Mouse (Mus musculus) ovary, postnatal 36 days (tissue): ENCODE measurements around the gene Nemp2.
A peak's percentile ranks its signal among the peaks of the same experiment; 100 is the strongest.

Experiments
- DNase-seq: peaks from one replicate; pipeline ENCODE4 v3.0.0; 2022; ENCODE audit warnings: low spot score, mixed read lengths

Nemp2 gene

DNA sequence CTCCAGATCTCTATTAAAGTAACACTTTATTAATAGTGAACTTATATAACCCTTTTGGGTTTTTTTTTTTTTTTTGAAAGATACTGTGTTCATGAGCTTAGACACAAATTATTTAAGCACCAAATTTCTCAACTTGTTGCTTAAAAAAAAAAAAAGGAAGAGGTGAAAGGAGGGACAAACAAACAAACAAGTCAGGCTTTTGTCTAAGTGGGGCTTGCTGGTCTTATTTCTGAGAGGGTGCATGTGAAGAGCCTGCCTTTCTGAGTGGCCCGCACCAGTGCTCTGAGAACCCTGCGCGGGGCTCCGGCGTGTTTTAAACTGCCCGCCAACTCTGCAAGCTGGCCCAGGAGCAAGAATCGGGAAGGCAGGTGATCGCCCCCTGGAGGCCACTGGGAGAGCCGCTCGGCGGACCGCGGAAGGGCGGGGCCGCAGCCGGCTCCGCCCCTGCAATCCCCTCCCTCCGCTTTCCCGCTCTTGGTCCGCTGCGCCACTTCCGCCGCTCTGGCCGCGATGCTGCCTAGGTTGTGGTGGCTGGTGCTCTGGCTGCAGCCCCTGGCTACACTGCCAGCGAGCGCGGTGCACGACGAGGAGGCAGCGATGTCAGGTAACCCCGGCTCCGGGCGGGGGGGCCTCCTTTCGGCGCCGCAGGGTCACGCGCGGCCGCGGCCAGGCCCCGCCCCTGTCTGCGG lies at the start of gene Nemp2:
Gene Nemp2, plus strand, starts transcription at position 456 of the 689 bp plus-strand sequence.
- DNase-seq, result peak; percentile 93

DNA sequence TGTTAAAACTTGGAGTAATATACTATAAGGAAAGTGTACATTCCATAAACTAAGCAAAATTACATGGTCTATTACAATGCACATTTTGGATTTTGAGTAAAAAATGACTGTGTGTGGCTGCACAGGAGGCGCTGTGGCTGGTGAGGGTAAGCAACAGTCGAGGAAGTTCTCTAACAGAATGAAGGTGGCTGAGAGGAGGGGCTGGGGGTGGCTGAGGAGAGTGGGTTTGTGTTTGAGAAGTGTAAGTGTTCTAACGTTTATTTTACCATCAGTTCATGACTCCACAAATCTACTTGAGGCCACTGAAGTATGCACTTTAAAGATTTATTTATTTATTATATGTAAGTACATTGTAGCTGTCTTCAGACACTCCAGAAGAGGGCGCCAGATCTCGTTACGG lies 48.8 kb upstream of the Nemp2 start:
- no peak for DNase-seq

GRCm38 (mm10) chr1:52582866-52583265 lies 47.6 kb upstream of the Nemp2 start:
- DNase-seq, result no peak

DNA sequence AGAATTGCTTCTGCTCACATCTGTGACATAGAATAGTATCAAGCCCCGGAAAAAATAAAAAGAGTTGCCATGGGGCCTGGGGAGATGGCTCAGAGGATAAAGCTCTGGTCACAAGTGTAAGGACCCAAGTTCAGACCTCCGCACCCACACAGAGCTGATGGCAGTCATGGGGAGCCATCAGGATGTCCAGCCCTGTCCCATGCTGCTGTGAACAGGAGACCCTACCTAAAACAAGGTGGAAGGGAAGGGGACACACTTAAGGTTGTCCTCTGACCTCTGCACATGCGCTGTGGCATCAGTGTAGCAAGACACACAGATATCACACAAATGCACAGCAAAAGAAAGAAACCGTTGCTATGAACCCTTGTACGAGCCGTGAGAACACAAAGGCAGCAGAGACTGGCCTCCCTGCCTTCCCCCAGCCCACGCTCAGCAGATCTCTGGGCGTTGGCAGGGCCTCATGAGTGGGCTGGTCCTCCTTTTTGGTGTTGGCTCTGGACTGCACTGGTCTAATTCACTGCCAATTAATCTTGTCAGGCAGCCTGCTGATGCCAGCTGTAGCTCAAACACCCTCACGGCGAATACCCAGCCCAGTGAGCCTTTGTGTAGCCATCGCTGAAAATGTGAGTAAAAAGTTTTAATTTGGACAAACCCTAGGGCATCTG lies 33.4 kb upstream of the Nemp2 start:
- peak; percentile 54 for DNase-seq

GRCm38 (mm10) chr1:52597761-52598160 lies 32.7 kb upstream of the Nemp2 start:
- DNase-seq, result peak; percentile 71

GRCm38 (mm10) chr1:52598361-52598760 lies 32.1 kb upstream of the Nemp2 start:
- DNase-seq, result no peak

- DNase-seq, result no peak
Measured at GRCm38 (mm10) chr1:52601496-52601895, 29.0 kb upstream of the Nemp2 start.

DNA sequence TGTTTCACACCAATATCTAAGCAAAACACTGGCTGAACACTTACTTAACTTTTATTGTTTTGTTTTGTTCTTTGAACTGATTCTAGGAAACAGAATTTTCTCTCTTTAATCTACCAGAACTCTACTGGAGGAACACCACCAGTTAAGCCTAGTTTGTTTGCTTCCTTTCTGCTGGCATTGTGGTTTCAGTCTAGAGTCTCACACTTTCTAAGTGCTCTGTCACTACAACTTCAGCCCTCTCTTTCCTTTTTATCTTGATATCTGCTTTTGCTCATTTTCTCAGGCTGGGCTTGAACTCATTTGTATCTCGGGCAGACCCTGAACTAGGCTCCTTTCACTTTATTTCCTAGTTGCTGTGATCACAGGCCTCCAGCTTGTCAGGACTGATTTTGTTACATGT lies 22.8 kb upstream of the Nemp2 start:
- no peak for DNase-seq

- no peak for DNase-seq
Measured at GRCm38 (mm10) chr1:52608486-52608885, 22.0 kb upstream of the Nemp2 start.

- no peak for DNase-seq
Measured at GRCm38 (mm10) chr1:52618217-52618616, 12.3 kb upstream of the Nemp2 start.

GRCm38 (mm10) chr1:52620442-52620841 lies 10.1 kb upstream of the Nemp2 start:
- no peak for DNase-seq

DNA sequence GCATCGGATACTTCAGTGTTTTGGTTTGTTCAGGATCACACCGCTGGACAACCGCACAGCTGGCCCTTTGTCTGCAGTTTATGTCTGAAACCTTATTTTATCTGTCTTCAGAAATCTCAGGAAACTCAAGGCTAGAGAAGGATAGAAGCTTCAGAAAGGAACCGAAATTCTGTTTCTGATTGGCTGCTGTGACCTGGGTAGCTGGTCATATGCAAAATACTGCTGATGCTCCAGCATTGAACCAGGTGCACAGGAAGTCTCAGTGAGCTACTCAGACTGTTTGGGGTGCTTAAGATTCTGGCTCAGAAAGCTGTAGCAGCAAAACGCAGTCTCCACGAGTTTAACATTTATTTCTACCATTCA lies 415 bp downstream of the Nemp2 start:
- no peak for DNase-seq

DNA sequence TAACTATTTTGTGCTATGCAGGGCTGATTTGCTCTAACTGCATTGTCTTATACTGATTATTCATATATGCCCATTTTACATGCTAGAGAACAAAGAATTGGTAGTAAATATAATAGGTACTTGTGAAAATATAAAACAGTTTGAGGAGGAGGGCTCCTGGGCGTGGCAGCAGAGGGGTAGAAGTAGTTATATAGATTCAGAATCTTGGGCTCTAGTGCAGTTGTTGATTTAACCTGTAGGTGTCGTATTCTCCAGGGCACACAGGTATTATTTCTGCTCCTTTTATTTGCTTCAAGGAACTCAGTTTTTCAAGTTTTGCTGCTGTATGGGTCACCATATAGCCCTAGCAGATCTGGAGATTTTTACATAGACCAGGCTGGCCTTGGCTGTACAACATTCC lies 1.1 kb downstream of the Nemp2 start:
- DNase-seq, result no peak

DNA sequence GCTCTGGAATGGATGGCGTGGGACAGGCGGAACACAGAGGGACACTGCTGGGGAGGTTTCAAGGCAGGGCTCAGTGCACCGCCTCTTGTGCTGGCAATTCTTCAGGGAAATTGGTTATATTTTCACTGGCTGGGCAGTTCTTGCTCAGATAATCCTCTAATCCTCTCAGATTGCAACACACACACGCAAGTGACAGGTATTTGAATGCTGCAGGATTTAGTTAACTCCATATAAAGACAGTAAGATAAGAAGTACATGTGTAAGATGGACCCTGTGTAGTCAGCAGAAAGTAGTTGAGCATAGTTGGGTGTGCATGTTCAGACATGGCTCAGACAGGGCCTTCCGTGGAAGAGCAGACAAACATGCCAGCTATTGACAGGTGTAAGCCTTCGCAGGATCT lies 3.7 kb downstream of the Nemp2 start:
- DNase-seq, result no peak

DNA sequence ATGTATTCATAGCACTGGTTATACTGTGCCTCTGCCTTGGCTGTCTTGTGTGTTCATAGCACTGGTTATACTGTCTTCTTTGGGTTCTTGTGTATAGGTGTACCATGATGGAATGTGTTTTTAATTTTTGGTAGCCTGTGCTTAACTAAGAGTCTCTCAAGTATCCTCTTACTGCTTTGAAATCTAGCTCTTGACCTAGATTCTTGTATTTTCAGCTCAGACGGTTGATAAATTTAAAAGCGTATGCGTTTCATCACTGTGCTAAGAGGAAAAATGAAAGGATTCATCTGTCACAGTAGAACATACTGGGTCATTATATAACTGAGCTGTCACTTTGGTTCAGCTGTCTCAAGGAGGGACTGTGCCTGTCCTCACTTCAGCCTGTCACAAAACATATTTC lies 5.4 kb downstream of the Nemp2 start:
- DNase-seq, result no peak

GRCm38 (mm10) chr1:52638101-52638500 lies 7.6 kb downstream of the Nemp2 start:
- DNase-seq, result no peak

DNA sequence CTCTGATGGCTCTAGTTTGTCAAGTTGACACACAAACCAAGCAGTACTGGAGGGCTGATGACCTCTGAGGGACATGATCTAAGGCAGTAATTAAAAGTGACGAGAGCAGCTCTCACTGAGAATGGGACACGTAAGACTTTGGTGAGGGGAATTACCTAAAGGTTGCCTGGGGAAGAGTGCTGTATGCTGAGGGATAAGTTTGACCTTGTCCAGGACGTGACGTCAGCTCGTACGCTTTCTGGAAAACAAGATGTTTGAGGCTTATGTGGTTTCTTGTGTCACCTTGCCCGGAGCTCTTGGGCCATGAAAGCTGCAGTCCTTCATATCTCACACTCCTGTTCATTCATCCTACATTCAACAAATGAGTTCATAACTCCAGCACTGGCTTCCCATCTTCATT lies 8.6 kb downstream of the Nemp2 start:
- no peak for DNase-seq

- DNase-seq, result no peak
Measured at GRCm38 (mm10) chr1:52640266-52640665, 9.8 kb downstream of the Nemp2 start.

- DNase-seq, result no peak
Measured at GRCm38 (mm10) chr1:52640736-52641135, 10.2 kb downstream of the Nemp2 start.

DNA sequence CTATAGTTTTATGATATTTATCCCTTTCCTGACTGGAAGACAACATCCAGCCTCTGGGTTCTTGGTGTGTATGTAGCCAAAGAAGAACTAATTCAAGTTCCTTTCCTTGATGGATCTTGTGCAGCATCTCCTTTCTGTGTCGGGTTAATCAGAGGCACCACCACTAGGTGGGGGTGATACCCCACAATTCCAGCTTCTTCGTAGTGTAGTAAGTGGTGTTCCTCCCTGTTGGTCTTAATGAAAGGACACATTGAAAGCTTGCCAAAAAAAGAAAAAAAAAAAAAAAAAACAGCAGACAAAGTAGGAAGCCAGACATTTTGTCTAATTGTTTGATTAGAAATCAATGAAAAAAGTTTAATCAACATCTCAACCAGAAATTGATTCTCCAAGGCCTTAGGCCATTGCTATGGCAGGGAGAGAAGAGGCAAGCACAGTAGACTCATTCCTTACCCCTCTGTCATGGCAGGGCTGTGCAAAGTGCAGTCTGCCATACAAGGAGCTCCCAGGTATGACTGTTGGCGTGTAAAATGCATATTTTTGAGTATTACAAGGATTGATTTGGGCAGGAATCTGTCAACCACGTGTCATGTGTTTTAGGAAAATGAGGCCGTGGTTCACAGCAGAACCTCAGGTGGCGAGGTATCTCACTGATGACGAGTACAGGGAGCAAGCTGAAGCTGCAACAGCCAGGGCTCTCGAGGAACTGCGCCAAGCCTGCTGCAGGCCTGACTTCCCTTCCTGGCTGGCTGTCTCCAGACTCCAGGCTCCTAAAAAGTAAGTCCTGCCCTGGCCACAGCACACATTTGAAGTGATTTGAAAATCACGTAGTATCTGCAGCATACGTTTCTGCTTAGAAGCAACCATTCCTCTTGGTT lies 17.9 kb downstream of the Nemp2 start:
- peak; percentile 58 for DNase-seq

DNA sequence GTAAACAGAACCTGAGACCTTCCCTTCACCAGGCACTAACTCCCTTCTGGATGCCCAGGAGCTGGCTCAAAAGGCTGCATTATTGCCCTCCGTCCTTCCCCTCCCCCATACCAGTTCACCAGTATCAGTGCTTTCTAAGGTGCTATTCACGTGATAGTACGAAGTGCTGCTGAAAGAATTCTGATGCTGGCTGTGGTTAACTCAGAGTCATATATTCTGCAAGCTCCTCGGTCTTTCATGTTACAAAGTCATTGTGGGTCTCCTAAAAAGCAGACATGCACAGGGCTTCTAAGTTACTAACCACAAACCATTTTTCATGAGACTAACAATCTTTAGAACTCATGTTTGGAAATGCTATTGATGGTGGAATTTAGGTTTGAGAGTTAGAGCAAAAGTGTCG lies 19.6 kb downstream of the Nemp2 start:
- DNase-seq, result no peak

GRCm38 (mm10) chr1:52652601-52653253 lies 22.2 kb downstream of the Nemp2 start:
- no peak for DNase-seq
